Mouse (Mus musculus): Measurements from ENCODE around the gene Zfp385c. TPM values are rescaled to one million over a fixed set of nuclear protein-coding genes. Genes with fewer than 3 reads are reported as not detected.
A peak's percentile ranks its signal among the peaks of the same experiment; 100 is the strongest.

Zfp385c gene
- total and polyA plus RNA-seq, 3 experiments, result 0.12 to 0.15 TPM; not detected in 1

- peaks cover 0 to 38% of the 10 kb centered on the region in 2 experiments; a peak in 2 of 4 replicates for H3K36me3 ChIP-seq (ENCODE audit: control insufficient read depth in 1 of 2, insufficient read depth in 2 of 2, low read length in 2 of 2)
- DNase-seq (ENCODE audit: low read depth, low spot score), result peak; percentile 93
- peak overlapping the region; percentile 84 for H3K27ac ChIP-seq (ENCODE audit: control insufficient read depth, low read depth, low read length)
- no peaks in the 10 kb centered on the region for H3K27me3 ChIP-seq (ENCODE audit: control insufficient read depth in 1 of 2, insufficient read depth in 2 of 2, low read length in 2 of 2)
- peak overlapping the region; percentile 23 for H3K9ac ChIP-seq (ENCODE audit: control insufficient read depth, low read depth, low read length, poor library complexity, severe bottlenecking)
- peaks cover 1% of the 10 kb centered on the region for H3K79me2 ChIP-seq (ENCODE audit: control insufficient read depth, insufficient read depth, low read length, poor library complexity)
- H3K9me3 ChIP-seq (replicated peaks; ENCODE audit: insufficient read depth, low read length), result no peaks in the 10 kb centered on the region
- H3K4me3 ChIP-seq (ENCODE audit: control insufficient read depth in 1 of 2, insufficient read depth in 1 of 2, low read depth in 2 of 2, low read length in 2 of 2), result no peak overlapping the region
- peaks cover 10 to 49% of the 10 kb centered on the region in 2 experiments for H3K4me1 ChIP-seq (ENCODE audit: control insufficient read depth in 1 of 2, insufficient read depth in 2 of 2, low read length in 2 of 2)
- no peak for TF ChIP-seq POLR2A (IDR thresholded peaks at IDR 0.05; ENCODE audit: control insufficient read depth in 1 of 2, insufficient read depth in 1 of 2, low read depth in 1 of 2, low read length in 2 of 2, poor library complexity in 1 of 2)
- no peak for TF ChIP-seq JUND (IDR thresholded peaks at IDR 0.05; ENCODE audit: low read depth, low read length)
- TF ChIP-seq GABPA (IDR thresholded peaks at IDR 0.05; ENCODE audit: low read depth, low read length), result no peak
- TF ChIP-seq MYC (IDR thresholded peaks at IDR 0.05; ENCODE audit: low read depth, low read length), result no peak
- peak; percentile 63 for TF ChIP-seq SIN3A (IDR thresholded peaks at IDR 0.05; ENCODE audit: low read length)
- no peak for TF ChIP-seq MYB (IDR thresholded peaks at IDR 0.05; ENCODE audit: low read depth, low read length)
- TF ChIP-seq ZKSCAN1 (IDR thresholded peaks at IDR 0.05; ENCODE audit: low read depth, low read length), result no peak
- peak; percentile 56 for TF ChIP-seq HCFC1 (IDR thresholded peaks at IDR 0.05; ENCODE audit: low read depth, low read length)
- TF ChIP-seq CHD2 (IDR thresholded peaks at IDR 0.05; ENCODE audit: low read length), result no peak
- no peak for TF ChIP-seq RCOR1 (IDR thresholded peaks at IDR 0.05; ENCODE audit: low read depth, low read length)
- peak; percentile 31; the same call in 1 of the 2 replicates for TF ChIP-seq MAZ (IDR thresholded peaks at IDR 0.05; ENCODE audit: low read depth, low read length)
- TF ChIP-seq MAFK (IDR thresholded peaks at IDR 0.05; ENCODE audit: borderline replicate concordance, low read depth, low read length), result 0 out of 2 replicates have a peak, but pooled peaks have one; percentile 6
- TF ChIP-seq USF2 (IDR thresholded peaks at IDR 0.05; ENCODE audit: borderline replicate concordance in 1 of 2, insufficient read depth in 1 of 2, low read depth in 1 of 2, low read length in 2 of 2), result no peak
- TF ChIP-seq BHLHE40 (IDR thresholded peaks at IDR 0.05; ENCODE audit: borderline replicate concordance, low read depth, low read length), result no peak
- no peak for TF ChIP-seq TBP (IDR thresholded peaks at IDR 0.05; ENCODE audit: low read depth, low read length)
- no peak; the same call in 1 of the 2 replicates for TF ChIP-seq MAX (IDR thresholded peaks at IDR 0.05; ENCODE audit: low read length)
- peak; percentile 36 for TF ChIP-seq TAL1 (IDR thresholded peaks at IDR 0.05; ENCODE audit: low read length)
- no peak for TF ChIP-seq CTCF (IDR thresholded peaks at IDR 0.05 in 2 of 3, conservative IDR thresholded peaks at IDR 0.05 in 1 of 3; ENCODE audit: control insufficient read depth in 1 of 3, insufficient read depth in 1 of 3, low read depth in 2 of 3, low read length in 3 of 3, poor library complexity in 1 of 3, severe bottlenecking in 1 of 3)
- peak; percentile 16 for TF ChIP-seq MXI1 (IDR thresholded peaks at IDR 0.05; ENCODE audit: low read depth, low read length)
- no peak for TF ChIP-seq MEF2A (IDR thresholded peaks at IDR 0.05; ENCODE audit: extremely low read depth, insufficient replicate concordance, low read depth, low read length, poor library complexity, severe bottlenecking)
- TF ChIP-seq EP300 (IDR thresholded peaks at IDR 0.05; ENCODE audit: low read depth in 1 of 2, low read length in 2 of 2), result peak; percentile 51 to 56; a peak in 3 of 4 replicates
- TF ChIP-seq ZNF384 (IDR thresholded peaks at IDR 0.05; ENCODE audit: low read depth, low read length), result no peak
- TF ChIP-seq UBTF (IDR thresholded peaks at IDR 0.05; ENCODE audit: borderline replicate concordance, insufficient read depth, low read depth, low read length), result no peak
- TF ChIP-seq SMC3 (IDR thresholded peaks at IDR 0.05; ENCODE audit: low read depth, low read length), result no peak
- no peak for TF ChIP-seq ZC3H11A (IDR thresholded peaks at IDR 0.05; ENCODE audit: low read depth, low read length)
- no peak for TF ChIP-seq POLR2AphosphoS5 (IDR thresholded peaks at IDR 0.05; ENCODE audit: borderline replicate concordance, low read depth, low read length)
- TF ChIP-seq ELF1 (IDR thresholded peaks at IDR 0.05; ENCODE audit: low read depth, low read length), result 0 out of 2 replicates have a peak, but pooled peaks have one; percentile 29
- TF ChIP-seq ETS1 (IDR thresholded peaks at IDR 0.05; ENCODE audit: low read depth, low read length), result peak; percentile 89
- TF ChIP-seq E2F4 (IDR thresholded peaks at IDR 0.05; ENCODE audit: borderline replicate concordance, low read depth, low read length), result no peak
- no peak for TF ChIP-seq ZMIZ1 (IDR thresholded peaks at IDR 0.05; ENCODE audit: low read depth, low read length)
- TF ChIP-seq CHD1 (IDR thresholded peaks at IDR 0.05; ENCODE audit: low read depth, low read length), result no peak
- no peak for TF ChIP-seq RAD21 (IDR thresholded peaks at IDR 0.05; ENCODE audit: low read depth, low read length)
- TF ChIP-seq TCF12 (IDR thresholded peaks at IDR 0.05; ENCODE audit: low read depth, low read length), result peak; percentile 66
- TF ChIP-seq USF1 (IDR thresholded peaks at IDR 0.05; ENCODE audit: low read depth, low read length), result no peak
- no peak for TF ChIP-seq NELFE (IDR thresholded peaks at IDR 0.05; ENCODE audit: low read depth, low read length)
- TF ChIP-seq NRF1 (IDR thresholded peaks at IDR 0.05; ENCODE audit: insufficient read depth, low read depth, low read length, poor library complexity, severe bottlenecking), result no peak
- no peak for TF ChIP-seq KAT2A (conservative IDR thresholded peaks at IDR 0.05; ENCODE audit: low read depth, low read length)
- peak; percentile 88 for TF ChIP-seq GATA1 (IDR thresholded peaks at IDR 0.05; ENCODE audit: low read depth, low read length)
These were observed 64.2 kb downstream of the Zfp385c start for GRCm38 (mm10) chr11:100628056-100628455.

All from MEL (cell line).